Mouse (Mus musculus) myocyte (in vitro differentiated cells): Measurements from ENCODE around the gene Cep57l1.

Source experiments
- CEBPB ChIP-seq: IDR thresholded peaks from 2 replicates; pipeline ENCODE4 v1.6.1; 2011; ENCODE audit warnings: mild to moderate bottlenecking, moderate library complexity; ENCODE audit not compliant: poor library complexity, insufficient read depth, severe bottlenecking
- E2F4 ChIP-seq: IDR thresholded peaks from one replicate; pipeline ENCODE4 v1.6.1; 2011; ENCODE audit warnings: mild to moderate bottlenecking, control low read depth, moderate library complexity; ENCODE audit not compliant: insufficient read depth
- MAX ChIP-seq: IDR thresholded peaks from one replicate; pipeline ENCODE4 v1.6.1; 2011; ENCODE audit warnings: low read depth, mild to moderate bottlenecking, control low read depth
- MYOD1 ChIP-seq, 3 experiments: IDR thresholded peaks; one replicate each; pipeline ENCODE4 v1.6.1; 2011; ENCODE audit warnings: control low read depth in 2 of 3, low read depth in 2 of 3, mild to moderate bottlenecking in 2 of 3, moderate library complexity in 1 of 3; ENCODE audit not compliant: insufficient read length in 2 of 3, control insufficient read depth in 1 of 3
- POLR2A ChIP-seq: IDR thresholded peaks from one replicate; pipeline ENCODE4 v1.6.1; 2011; ENCODE audit warnings: low read depth, mild to moderate bottlenecking, control low read depth, moderate library complexity; ENCODE audit not compliant: insufficient read length
- POLR2AphosphoS2 ChIP-seq: IDR thresholded peaks from one replicate; pipeline ENCODE4 v1.6.1; 2011; ENCODE audit warnings: low read depth, control low read depth; ENCODE audit not compliant: insufficient read length
- TCF3 ChIP-seq: IDR thresholded peaks from one replicate; pipeline ENCODE4 v1.6.1; 2011; ENCODE audit warnings: low read depth, control low read depth; ENCODE audit not compliant: insufficient read length
- USF1 ChIP-seq: IDR thresholded peaks from one replicate; pipeline ENCODE4 v1.6.1; 2011; ENCODE audit warnings: low read depth, mild to moderate bottlenecking, control low read depth, moderate library complexity

- no peak for TF ChIP-seq MAX
- no peak for TF ChIP-seq POLR2A
- TF ChIP-seq E2F4: no peak
- no peak for TF ChIP-seq POLR2AphosphoS2
- no peak for TF ChIP-seq USF1
- no peak for TF ChIP-seq CEBPB
- TF ChIP-seq TCF3: no peak
- TF ChIP-seq MYOD1 (IDR thresholded peaks at IDR 0.05; ENCODE audit: control insufficient read depth in 1 of 3, insufficient read length in 2 of 3, low read depth in 2 of 3): no peak
These were observed 60.4 kb downstream of the Cep57l1 start for GRCm38 (mm10) chr10:41749306-41749705.
